Mouse (Mus musculus): ENCODE results near the gene 0610009B22Rik. TPM values are rescaled to one million over a fixed set of nuclear protein-coding genes. Genes with fewer than 3 reads are reported as not detected.

0610009B22Rik gene
- polyA plus RNA-seq, 1 experiment from 2014 or later, result 103 TPM

DNA sequence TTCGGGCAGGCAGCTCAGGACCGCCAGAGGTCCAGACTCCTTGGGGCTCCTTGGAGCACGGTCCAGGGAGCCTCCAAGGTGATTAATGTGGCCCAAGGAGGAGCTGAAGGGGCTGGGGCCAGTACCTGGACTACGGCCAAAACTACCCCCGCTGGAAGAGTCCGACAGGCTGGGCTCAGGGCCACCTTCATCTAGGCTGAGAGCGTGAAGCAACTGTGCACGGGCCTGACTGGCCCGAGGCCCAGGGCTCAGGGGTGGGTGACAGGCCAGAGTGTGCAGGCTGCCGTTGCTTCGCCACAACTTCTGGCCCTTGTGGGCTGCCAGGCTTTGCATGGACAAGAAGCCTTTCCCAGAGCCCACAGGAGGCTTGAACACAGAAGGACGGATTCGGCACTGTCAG, 43.4 kb downstream of the 0610009B22Rik start:
- Histone ChIP-seq H3K9me3 (ENCODE audit: control insufficient read depth, low read length) (no peaks in the 10 kb centered on the region), H3K4me2 (ENCODE audit: low read depth, low read length) (no peak overlapping the region), H3K4me3 (ENCODE audit: low read depth, low read length) (no peak overlapping the region), H3K27ac (ENCODE audit: low read depth, low read length) (no peak overlapping the region), H3K36me3 (ENCODE audit: control insufficient read depth, insufficient read depth, low read length) (no peaks in the 10 kb centered on the region), H3K27me3 (ENCODE audit: control insufficient read depth, insufficient read depth, low read length) (peaks cover 4% of the 10 kb centered on the region; the same call in 1 of the 2 replicates), H3K4me1 (ENCODE audit: control insufficient read depth, insufficient read depth, low read length) (peaks cover 14% of the 10 kb centered on the region), H3K9ac (replicated peaks; ENCODE audit: low read depth, low read length) (no peak overlapping the region)
- no peak for ATAC-seq (ENCODE audit: low read depth)
- 79% methylated on average over 13 of the region's 13 CpGs for WGBS

- Histone ChIP-seq H3K27me3 (ENCODE audit: control insufficient read depth, insufficient read depth, low read length) (no peaks in the 10 kb centered on the region), H3K4me3 (ENCODE audit: low read depth, low read length) (no peak overlapping the region), H3K4me1 (ENCODE audit: control insufficient read depth, insufficient read depth, low read length) (peaks cover 6% of the 10 kb centered on the region; the same call in 1 of the 2 replicates), H3K27ac (ENCODE audit: low read depth, low read length) (no peak overlapping the region), H3K9me3 (ENCODE audit: control insufficient read depth, low read length) (no peaks in the 10 kb centered on the region), H3K36me3 (ENCODE audit: control insufficient read depth, insufficient read depth, low read length) (no peaks in the 10 kb centered on the region), H3K4me2 (ENCODE audit: low read depth, low read length) (no peak overlapping the region), H3K9ac (replicated peaks; ENCODE audit: low read depth, low read length) (no peak overlapping the region)
- no peak for ATAC-seq (ENCODE audit: low read depth)
- WGBS, result 72% methylated on average over 14 of the region's 16 CpGs
These were observed 44.5 kb downstream of the 0610009B22Rik start for GRCm38 (mm10) chr11:51644217-51644616.

- WGBS, result 63% methylated on average over 15 of the region's 15 CpGs
- H3K9ac ChIP-seq (replicated peaks; ENCODE audit: low read depth, low read length), result no peak overlapping the region
- no peak overlapping the region for H3K4me2 ChIP-seq (ENCODE audit: low read depth, low read length)
- no peak overlapping the region for H3K27ac ChIP-seq (ENCODE audit: low read depth, low read length)
- no peak overlapping the region for H3K4me3 ChIP-seq (ENCODE audit: low read depth, low read length)
- H3K36me3 ChIP-seq (ENCODE audit: control insufficient read depth, insufficient read depth, low read length), result no peaks in the 10 kb centered on the region
- no peak for ATAC-seq (ENCODE audit: low read depth)
- no peaks in the 10 kb centered on the region for H3K27me3 ChIP-seq (ENCODE audit: control insufficient read depth, insufficient read depth, low read length)
- H3K4me1 ChIP-seq (ENCODE audit: control insufficient read depth, insufficient read depth, low read length), result peaks cover 2% of the 10 kb centered on the region; the same call in 1 of the 2 replicates
- no peaks in the 10 kb centered on the region for H3K9me3 ChIP-seq (ENCODE audit: control insufficient read depth, low read length)
These were observed 44.9 kb downstream of the 0610009B22Rik start for GRCm38 (mm10) chr11:51643761-51644160.

- ATAC-seq (ENCODE audit: low read depth), result no peak
- Histone ChIP-seq H3K4me2 (ENCODE audit: low read depth, low read length) (no peak overlapping the region), H3K36me3 (ENCODE audit: control insufficient read depth, insufficient read depth, low read length) (no peaks in the 10 kb centered on the region), H3K4me1 (ENCODE audit: control insufficient read depth, insufficient read depth, low read length) (no peaks in the 10 kb centered on the region), H3K27me3 (ENCODE audit: control insufficient read depth, insufficient read depth, low read length) (no peaks in the 10 kb centered on the region), H3K9me3 (ENCODE audit: control insufficient read depth, low read length) (no peaks in the 10 kb centered on the region), H3K4me3 (ENCODE audit: low read depth, low read length) (no peak overlapping the region), H3K9ac (replicated peaks; ENCODE audit: low read depth, low read length) (no peak overlapping the region), H3K27ac (ENCODE audit: low read depth, low read length) (no peak overlapping the region)
- 86% methylated on average over 9 of the region's 9 CpGs for WGBS
These were observed 45.5 kb downstream of the 0610009B22Rik start for GRCm38 (mm10) chr11:51643202-51643601.

DNA sequence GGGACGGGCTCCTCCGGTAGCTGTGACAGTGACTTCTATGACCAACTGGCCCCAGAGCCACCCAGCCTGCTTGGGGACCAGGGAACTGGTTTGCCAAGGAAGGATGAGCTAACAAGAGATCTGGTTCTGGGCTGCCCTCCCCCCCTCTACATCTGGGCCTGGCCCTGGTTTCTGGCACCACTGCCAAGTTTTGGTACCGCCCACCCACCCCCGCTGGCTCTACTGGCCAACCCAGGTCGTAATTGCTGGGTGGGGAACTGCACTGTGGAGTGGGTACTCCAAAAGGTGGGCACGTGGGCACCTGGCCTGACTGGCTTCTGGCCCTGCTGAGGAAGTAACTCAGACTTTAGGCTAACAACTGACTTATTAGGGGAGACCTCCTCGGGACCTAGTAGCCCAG, 47.9 kb downstream of the 0610009B22Rik start:
- H3K36me3 ChIP-seq (ENCODE audit: control insufficient read depth, insufficient read depth, low read length), result no peaks in the 10 kb centered on the region
- 87% methylated on average over 7 of the region's 7 CpGs for WGBS
- no peak overlapping the region for H3K4me3 ChIP-seq (ENCODE audit: low read depth, low read length)
- no peaks in the 10 kb centered on the region for H3K27me3 ChIP-seq (ENCODE audit: control insufficient read depth, insufficient read depth, low read length)
- no peak overlapping the region for H3K27ac ChIP-seq (ENCODE audit: low read depth, low read length)
- H3K9me3 ChIP-seq (ENCODE audit: control insufficient read depth, low read length), result no peaks in the 10 kb centered on the region
- H3K4me2 ChIP-seq (ENCODE audit: low read depth, low read length), result no peak overlapping the region
- no peak overlapping the region for H3K9ac ChIP-seq (replicated peaks; ENCODE audit: low read depth, low read length)
- H3K4me1 ChIP-seq (ENCODE audit: control insufficient read depth, insufficient read depth, low read length), result peaks cover 6% of the 10 kb centered on the region
- no peak for ATAC-seq (ENCODE audit: low read depth)

- Histone ChIP-seq H3K27ac (ENCODE audit: low read depth, low read length) (no peak overlapping the region), H3K4me3 (ENCODE audit: low read depth, low read length) (no peak overlapping the region), H3K4me2 (ENCODE audit: low read depth, low read length) (no peak overlapping the region; the same call in 1 of the 2 replicates), H3K9ac (replicated peaks; ENCODE audit: low read depth, low read length) (no peak overlapping the region), H3K27me3 (ENCODE audit: control insufficient read depth, insufficient read depth, low read length) (no peaks in the 10 kb centered on the region), H3K4me1 (ENCODE audit: control insufficient read depth, insufficient read depth, low read length) (peaks cover 16% of the 10 kb centered on the region), H3K36me3 (ENCODE audit: control insufficient read depth, insufficient read depth, low read length) (no peaks in the 10 kb centered on the region), H3K9me3 (ENCODE audit: control insufficient read depth, low read length) (no peaks in the 10 kb centered on the region)
- no peak for ATAC-seq (ENCODE audit: low read depth)
- 77% methylated on average over 5 of the region's 5 CpGs for WGBS
These were observed 50.2 kb downstream of the 0610009B22Rik start for GRCm38 (mm10) chr11:51638497-51638896.

GRCm38 (mm10) chr11:51637971-51638414, 50.7 kb downstream of the 0610009B22Rik start:
- H3K4me2 ChIP-seq (ENCODE audit: low read depth, low read length), result peak overlapping the region; percentile 20; the same call in 1 of the 2 replicates

DNA sequence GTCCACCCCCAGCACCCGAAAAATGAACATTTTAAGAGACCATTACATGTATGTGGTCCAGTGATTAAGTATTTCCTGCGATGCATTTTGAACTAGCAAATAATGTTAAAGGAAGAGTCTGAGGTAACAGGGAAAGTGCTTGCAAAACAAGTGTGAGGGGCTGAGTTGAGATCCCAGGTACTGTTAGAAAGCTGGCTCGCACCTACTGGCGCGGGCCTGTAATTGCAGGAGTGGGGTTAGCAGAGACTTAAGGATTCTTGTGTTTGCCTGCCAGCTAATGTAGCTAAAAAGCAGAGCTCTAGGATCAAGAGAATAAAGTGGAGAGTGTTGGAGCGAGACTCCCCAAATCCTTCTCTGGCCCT, 52.4 kb downstream of the 0610009B22Rik start:
- Histone ChIP-seq H3K36me3 (ENCODE audit: control insufficient read depth, insufficient read depth, low read length) (no peaks in the 10 kb centered on the region), H3K9me3 (ENCODE audit: control insufficient read depth, low read length) (no peaks in the 10 kb centered on the region), H3K27ac (ENCODE audit: low read depth, low read length) (peak overlapping the region; percentile 81), H3K27me3 (ENCODE audit: control insufficient read depth, insufficient read depth, low read length) (no peaks in the 10 kb centered on the region), H3K4me2 (ENCODE audit: low read depth, low read length) (peak overlapping the region; percentile 75), H3K4me1 (ENCODE audit: control insufficient read depth, insufficient read depth, low read length) (peaks cover 16% of the 10 kb centered on the region), H3K9ac (replicated peaks; ENCODE audit: low read depth, low read length) (peak overlapping the region; percentile 72), H3K4me3 (ENCODE audit: low read depth, low read length) (peak overlapping the region; percentile 76)
- ATAC-seq (ENCODE audit: low read depth), result peak; percentile 42
- 5% methylated on average over 6 of the region's 6 CpGs for WGBS

More at GRCm38 (mm10) chr11:51637971-51638414, 50.7 kb downstream of the 0610009B22Rik start:
- WGBS, result 3% methylated on average over 17 of the region's 17 CpGs
- Histone ChIP-seq H3K9me3 (ENCODE audit: control insufficient read depth, low read length) (no peaks in the 10 kb centered on the region), H3K36me3 (ENCODE audit: control insufficient read depth, insufficient read depth, low read length) (no peaks in the 10 kb centered on the region), H3K4me3 (ENCODE audit: low read depth, low read length) (no peak overlapping the region), H3K4me1 (ENCODE audit: control insufficient read depth, insufficient read depth, low read length) (peaks cover 16% of the 10 kb centered on the region), H3K27me3 (ENCODE audit: control insufficient read depth, insufficient read depth, low read length) (no peaks in the 10 kb centered on the region), H3K27ac (ENCODE audit: low read depth, low read length) (no peak overlapping the region), H3K9ac (replicated peaks; ENCODE audit: low read depth, low read length) (no peak overlapping the region)
- no peak for ATAC-seq (ENCODE audit: low read depth)

DNA sequence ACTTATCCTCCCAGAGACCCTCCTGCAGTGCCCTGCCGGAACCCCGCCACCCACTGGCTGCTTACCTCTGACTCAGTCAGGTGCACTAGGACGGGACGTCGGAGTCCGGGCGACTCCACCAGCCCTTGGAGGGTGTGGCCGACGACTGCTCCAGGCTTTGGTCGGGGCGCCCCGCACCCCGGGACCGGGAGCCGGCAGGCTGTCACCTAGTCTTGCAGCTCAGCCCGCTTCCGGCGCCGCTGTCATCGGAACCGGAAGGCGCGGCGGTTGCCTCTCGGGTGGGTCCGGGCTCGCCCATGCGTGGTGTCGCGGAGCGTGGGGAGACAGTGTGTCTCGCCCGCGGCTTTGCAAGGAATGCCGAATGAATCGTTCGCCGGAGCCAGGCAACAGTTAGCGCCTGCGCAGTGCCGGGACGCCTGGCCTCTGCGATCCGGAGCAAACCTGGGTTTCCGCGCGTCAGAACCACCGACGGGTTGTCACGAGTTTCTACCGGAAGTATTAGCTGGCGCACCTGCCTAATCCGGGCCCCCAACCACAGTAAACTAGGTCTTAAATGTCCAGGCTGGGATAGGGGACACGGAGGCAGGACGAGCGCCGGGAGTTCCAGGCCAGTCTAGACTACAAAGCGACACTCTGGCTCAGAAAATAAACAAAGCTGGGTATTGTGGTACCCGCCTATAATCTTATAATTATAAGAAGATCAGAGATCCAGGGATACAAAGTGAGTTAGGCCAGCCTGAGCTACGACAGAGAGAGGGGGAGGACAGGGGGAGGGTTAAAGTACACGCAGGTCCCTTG, 53.0 kb downstream of the 0610009B22Rik start, which contains the start of gene Rmnd5b:
TSS of gene Rmnd5b (minus strand) at position 372 of the 798 bp plus-strand sequence.
- Histone ChIP-seq H3K27me3 (ENCODE audit: control insufficient read depth, insufficient read depth, low read length) (no peaks in the 10 kb centered on the region), H3K27ac (ENCODE audit: low read depth, low read length) (peak within 1 kb of the TSS; percentile 81), H3K36me3 (ENCODE audit: control insufficient read depth, insufficient read depth, low read length) (no peaks in the 10 kb centered on the region), H3K4me1 (ENCODE audit: control insufficient read depth, insufficient read depth, low read length) (peaks cover 16% of the 10 kb centered on the region), H3K9me3 (ENCODE audit: control insufficient read depth, low read length) (no peaks in the 10 kb centered on the region), H3K4me3 (ENCODE audit: low read depth, low read length) (peak within 1 kb of the TSS; percentile 76), H3K4me2 (ENCODE audit: low read depth, low read length) (peak within 1 kb of the TSS; percentile 75), H3K9ac (replicated peaks; ENCODE audit: low read depth, low read length) (peak within 1 kb of the TSS; percentile 72)
- ATAC-seq (ENCODE audit: low read depth), result peak; percentile 91
- WGBS, result under 1% methylated on average over 61 of the region's 61 CpGs
